Mouse (Mus musculus): ENCODE data around the gene Disc1. TPM values are rescaled to one million over a fixed set of nuclear protein-coding genes. Genes with fewer than 3 reads are reported as not detected.

Gene Disc1
- polyA plus RNA-seq, 1 experiment from 2014 or later: 1.8 TPM

GRCm38 (mm10) chr8:125218669-125219068 is 164.7 kb downstream of the Disc1 start:
- no peaks in the 10 kb centered on the region for H3K36me3 ChIP-seq
- H3K27ac ChIP-seq: no peak overlapping the region
- ATAC-seq (ENCODE audit: low FRiP score, low read depth): no peak
- no peak overlapping the region for H3K4me3 ChIP-seq
- peaks cover 21% of the 10 kb centered on the region for H3K4me1 ChIP-seq
- H3K9me3 ChIP-seq: no peaks in the 10 kb centered on the region
- H3K27me3 ChIP-seq (replicated peaks): no peaks in the 10 kb centered on the region
- H3K4me2 ChIP-seq (replicated peaks): 0 out of 2 replicates have a peak overlapping the region, but pooled peaks have one; percentile 14
- WGBS: 33% methylated on average over 4 of the region's 4 CpGs
- no peak overlapping the region for H3K9ac ChIP-seq

- no peak overlapping the region for H3K27ac ChIP-seq
- no peak for ATAC-seq (ENCODE audit: low FRiP score, low read depth)
- no peaks in the 10 kb centered on the region for H3K9me3 ChIP-seq
- no peak overlapping the region for H3K4me3 ChIP-seq
- peaks cover 23% of the 10 kb centered on the region for H3K4me1 ChIP-seq
- H3K4me2 ChIP-seq (replicated peaks): no peak overlapping the region
- no peaks in the 10 kb centered on the region for H3K27me3 ChIP-seq (replicated peaks)
- 90% methylated on average over 5 of the region's 5 CpGs for WGBS
- no peaks in the 10 kb centered on the region for H3K36me3 ChIP-seq
- H3K9ac ChIP-seq: no peak overlapping the region
These were observed 166.6 kb downstream of the Disc1 start for GRCm38 (mm10) chr8:125220608-125221007.

GRCm38 (mm10) chr8:125221062-125221461 is 167.1 kb downstream of the Disc1 start:
- H3K36me3 ChIP-seq: no peaks in the 10 kb centered on the region
- H3K4me3 ChIP-seq: no peak overlapping the region
- no peak overlapping the region for H3K27ac ChIP-seq
- WGBS: 74% methylated on average over 4 of the region's 4 CpGs
- no peak overlapping the region for H3K4me2 ChIP-seq (replicated peaks)
- no peaks in the 10 kb centered on the region for H3K9me3 ChIP-seq
- no peak for ATAC-seq (ENCODE audit: low FRiP score, low read depth)
- no peaks in the 10 kb centered on the region for H3K27me3 ChIP-seq (replicated peaks)
- H3K9ac ChIP-seq: no peak overlapping the region
- H3K4me1 ChIP-seq: peaks cover 23% of the 10 kb centered on the region

- H3K36me3 ChIP-seq: no peaks in the 10 kb centered on the region
- H3K4me3 ChIP-seq: no peak overlapping the region
- no peak overlapping the region for H3K27ac ChIP-seq
- no peaks in the 10 kb centered on the region for H3K27me3 ChIP-seq (replicated peaks)
- peaks cover 25% of the 10 kb centered on the region for H3K4me1 ChIP-seq
- H3K4me2 ChIP-seq (replicated peaks): no peak overlapping the region
- no peak for ATAC-seq (ENCODE audit: low FRiP score, low read depth)
- H3K9ac ChIP-seq: no peak overlapping the region
- no peaks in the 10 kb centered on the region for H3K9me3 ChIP-seq
- WGBS: 60% methylated on average over 10 of the region's 10 CpGs
These were observed 169.2 kb downstream of the Disc1 start for GRCm38 (mm10) chr8:125223031-125223753.

- Histone ChIP-seq H3K4me3 (no peak overlapping the region), H3K9ac (no peak overlapping the region), H3K27me3 (replicated peaks) (no peaks in the 10 kb centered on the region), H3K4me2 (replicated peaks) (no peak overlapping the region), H3K36me3 (no peaks in the 10 kb centered on the region), H3K4me1 (peaks cover 17% of the 10 kb centered on the region), H3K9me3 (no peaks in the 10 kb centered on the region), H3K27ac (no peak overlapping the region)
- 68% methylated on average over 6 of the region's 6 CpGs for WGBS
- ATAC-seq (ENCODE audit: low FRiP score, low read depth): no peak
These were observed 170.3 kb downstream of the Disc1 start for GRCm38 (mm10) chr8:125224271-125224699.

- H3K9ac ChIP-seq: no peak overlapping the region
- no peaks in the 10 kb centered on the region for H3K27me3 ChIP-seq (replicated peaks)
- no peak overlapping the region for H3K27ac ChIP-seq
- no peaks in the 10 kb centered on the region for H3K9me3 ChIP-seq
- no peaks in the 10 kb centered on the region for H3K36me3 ChIP-seq
- no peak for ATAC-seq (ENCODE audit: low FRiP score, low read depth)
- H3K4me2 ChIP-seq (replicated peaks): no peak overlapping the region
- 80% methylated on average over 9 of the region's 9 CpGs for WGBS
- H3K4me1 ChIP-seq: peaks cover 17% of the 10 kb centered on the region
- no peak overlapping the region for H3K4me3 ChIP-seq
These were observed 171.3 kb downstream of the Disc1 start for GRCm38 (mm10) chr8:125225266-125225665.

- no peak for ATAC-seq (ENCODE audit: low FRiP score, low read depth)
- Histone ChIP-seq H3K4me3 (no peak overlapping the region), H3K4me2 (replicated peaks) (no peak overlapping the region), H3K27ac (no peak overlapping the region), H3K4me1 (peaks cover 17% of the 10 kb centered on the region), H3K36me3 (no peaks in the 10 kb centered on the region), H3K9me3 (no peaks in the 10 kb centered on the region), H3K9ac (no peak overlapping the region), H3K27me3 (replicated peaks) (no peaks in the 10 kb centered on the region)
- WGBS: 69% methylated on average over 14 of the region's 14 CpGs
These were observed 173.1 kb downstream of the Disc1 start for GRCm38 (mm10) chr8:125226989-125227624.

GRCm38 (mm10) chr8:125230526-125231131 is 176.6 kb downstream of the Disc1 start:
- Histone ChIP-seq H3K9me3 (no peaks in the 10 kb centered on the region), H3K4me2 (replicated peaks) (no peak overlapping the region), H3K27me3 (replicated peaks) (no peaks in the 10 kb centered on the region), H3K4me3 (no peak overlapping the region), H3K4me1 (peaks cover 7% of the 10 kb centered on the region), H3K27ac (no peak overlapping the region), H3K36me3 (no peaks in the 10 kb centered on the region), H3K9ac (no peak overlapping the region)
- no peak for ATAC-seq (ENCODE audit: low FRiP score, low read depth)
- 88% methylated on average over 5 of the region's 5 CpGs for whole genome bisulfite sequencing

GRCm38 (mm10) chr8:125232724-125233123 is 178.7 kb downstream of the Disc1 start:
- Histone ChIP-seq H3K9me3 (no peaks in the 10 kb centered on the region), H3K4me1 (peaks cover 12% of the 10 kb centered on the region), H3K9ac (no peak overlapping the region), H3K36me3 (no peaks in the 10 kb centered on the region), H3K27me3 (replicated peaks) (no peaks in the 10 kb centered on the region), H3K4me2 (replicated peaks) (no peak overlapping the region), H3K4me3 (no peak overlapping the region), H3K27ac (no peak overlapping the region)
- 72% methylated on average over 9 of the region's 9 CpGs for WGBS
- no peak for ATAC-seq (ENCODE audit: low FRiP score, low read depth)

GRCm38 (mm10) chr8:125235898-125236835 is 182.2 kb downstream of the Disc1 start:
- Histone ChIP-seq H3K36me3 (no peaks in the 10 kb centered on the region), H3K27me3 (replicated peaks) (no peaks in the 10 kb centered on the region), H3K9ac (peak overlapping the region; percentile 38; the same call in 1 of the 2 replicates), H3K4me2 (replicated peaks) (peak overlapping the region; percentile 56), H3K4me1 (peaks cover 19% of the 10 kb centered on the region), H3K9me3 (no peaks in the 10 kb centered on the region), H3K27ac (0 out of 2 replicates have a peak overlapping the region, but pooled peaks have one; percentile 32), H3K4me3 (0 out of 2 replicates have a peak overlapping the region, but pooled peaks have one; percentile 9)
- ATAC-seq (ENCODE audit: low FRiP score, low read depth): peak; percentile 29; the same call in 1 of the 2 replicates
- WGBS: 12% methylated on average over 22 of the region's 22 CpGs

- no peaks in the 10 kb centered on the region for H3K9me3 ChIP-seq
- H3K4me1 ChIP-seq: peaks cover 22% of the 10 kb centered on the region
- H3K27me3 ChIP-seq (replicated peaks): no peaks in the 10 kb centered on the region; the same call in 1 of the 2 replicates
- no peaks in the 10 kb centered on the region for H3K36me3 ChIP-seq
- no peak for ATAC-seq (ENCODE audit: low FRiP score, low read depth)
- no peak overlapping the region for H3K27ac ChIP-seq
- no peak overlapping the region for H3K4me3 ChIP-seq
- H3K4me2 ChIP-seq (replicated peaks): no peak overlapping the region
- 67% methylated on average over 4 of the region's 4 CpGs for WGBS
- H3K9ac ChIP-seq: no peak overlapping the region
These were observed 186.8 kb downstream of the Disc1 start for GRCm38 (mm10) chr8:125240763-125241162.

All from neural tube, embryonic 12.5 days (tissue).